Mouse (Mus musculus) embryonic facial prominence, embryonic 13.5 days (tissue): ENCODE measurements around the gene P4htm. TPM values are rescaled to one million over a fixed set of nuclear protein-coding genes. Genes with fewer than 3 reads are reported as not detected.
"Not testable (repeated sequence)": the region's sequence is repeated elsewhere in the genome, so short reads cannot be mapped to it uniquely, and the experiment has no call there.

ENCODE experiments used
- ATAC-seq: fragments of 200-750 bp; cut with Nextera tagmentation; 2 replicates; pipeline ENCODE4 v1.8.0; 2017; ENCODE audit warnings: low read depth; ENCODE audit not compliant: insufficient number of reproducible peaks, insufficient read depth, low FRiP score, low TSS enrichment
- H3K27ac ChIP-seq: fragments of 300-500 bp; sonication (generic); 2 replicates; pipeline ENCODE4 v1.5.1; 2015; ENCODE audit warnings: moderate library complexity, mild to moderate bottlenecking, inconsistent platforms
- H3K27me3 ChIP-seq: fragments of 300-500 bp; sonication (generic); 2 replicates; pipeline ENCODE4 v1.6.1; 2015; ENCODE audit warnings: mild to moderate bottlenecking, inconsistent platforms
- H3K36me3 ChIP-seq: fragments of 300-500 bp; sonication (generic); 2 replicates; pipeline ENCODE4 v1.6.1; 2015; ENCODE audit warnings: mild to moderate bottlenecking, inconsistent platforms
- H3K4me1 ChIP-seq: fragments of 300-500 bp; sonication (generic); 2 replicates; pipeline ENCODE4 v1.6.1; 2015; ENCODE audit warnings: inconsistent platforms
- H3K4me2 ChIP-seq: fragments of 300-500 bp; sonication (generic); 2 replicates; pipeline ENCODE4 v1.6.1; 2015; ENCODE audit warnings: moderate library complexity, mild to moderate bottlenecking, inconsistent platforms
- H3K4me3 ChIP-seq: fragments of 300-500 bp; sonication (generic); 2 replicates; pipeline ENCODE4 v1.5.1; 2015; ENCODE audit warnings: mild to moderate bottlenecking, inconsistent platforms
- H3K9ac ChIP-seq: fragments of 300-500 bp; sonication (generic); 2 replicates; pipeline ENCODE4 v1.6.1; 2015; ENCODE audit warnings: mild to moderate bottlenecking, inconsistent platforms
- H3K9me3 ChIP-seq: fragments of 300-500 bp; sonication (generic); 2 replicates; pipeline ENCODE4 v1.6.1; 2016; ENCODE audit warnings: inconsistent platforms
- WGBS: fragments of 180-500 bp; shearing (Covaris S2); methylation state at CpG from one replicate; pipeline ENCODE4 v1.1.7; 2015; ENCODE audit warnings: mixed read lengths; 5-methylcytosine and 5-hydroxymethylcytosine counted together
- polyA plus RNA-seq: library from polyadenylated mRNA; unstranded; fragments of >200 nt; fragmentation: Nextera tagmentation; extraction: Ambion mirVana; gene quantifications from 2 replicates; pipeline ENCODE4 v1.2.1, GENCODE M21; 2015

Gene P4htm
- polyA plus RNA-seq, 1 experiment from 2014 or later: 9.6 TPM

- H3K36me3 ChIP-seq: peaks cover 98% of the 10 kb centered on the region
- not testable (repeated sequence) for H3K27me3 ChIP-seq, H3K4me2 ChIP-seq, ATAC-seq, H3K4me1 ChIP-seq, H3K27ac ChIP-seq, H3K9me3 ChIP-seq, H3K4me3 ChIP-seq, H3K9ac ChIP-seq
- WGBS: 93% methylated on average over 5 of the region's 5 CpGs
Observed at GRCm38 (mm10) chr9:108607929-108608328, 10.5 kb upstream of the P4htm start.

GRCm38 (mm10) chr9:108601986-108602385 is 4.5 kb upstream of the P4htm start:
- no peak overlapping the region for H3K4me2 ChIP-seq
- no peak for ATAC-seq
- no peaks in the 10 kb centered on the region for H3K27me3 ChIP-seq
- no peak overlapping the region for H3K9ac ChIP-seq
- no peak overlapping the region for H3K4me3 ChIP-seq
- H3K9me3 ChIP-seq: no peaks in the 10 kb centered on the region
- H3K4me1 ChIP-seq: peaks cover under 1% of the 10 kb centered on the region; the same call in 1 of the 2 replicates
- peaks cover 53% of the 10 kb centered on the region for H3K36me3 ChIP-seq
- no peak overlapping the region for H3K27ac ChIP-seq
- WGBS: 83% methylated on average over 4 of the region's 4 CpGs

GRCm38 (mm10) chr9:108600011-108600410 is 2.5 kb upstream of the P4htm start:
- ATAC-seq: no peak
- Histone ChIP-seq H3K9me3 (no peaks in the 10 kb centered on the region), H3K36me3 (peaks cover 36% of the 10 kb centered on the region), H3K27me3 (no peaks in the 10 kb centered on the region), H3K4me2 (no peak overlapping the region), H3K4me3 (no peak overlapping the region), H3K27ac (no peak overlapping the region), H3K9ac (no peak overlapping the region), H3K4me1 (peaks cover 8% of the 10 kb centered on the region; the same call in 1 of the 2 replicates)
- WGBS: 55% methylated on average over 2 of the region's 2 CpGs

- no peaks in the 10 kb centered on the region for H3K27me3 ChIP-seq
- H3K9ac ChIP-seq: no peak overlapping the region
- peaks cover 27% of the 10 kb centered on the region for H3K36me3 ChIP-seq
- H3K4me3 ChIP-seq: no peak overlapping the region
- H3K9me3 ChIP-seq: no peaks in the 10 kb centered on the region
- H3K4me1 ChIP-seq: peaks cover 8% of the 10 kb centered on the region; the same call in 1 of the 2 replicates
- H3K27ac ChIP-seq: no peak overlapping the region
- ATAC-seq: no peak
- no peak overlapping the region for H3K4me2 ChIP-seq
- WGBS: 70% methylated on average over 4 of the region's 4 CpGs
Observed at GRCm38 (mm10) chr9:108599021-108599566, 1.6 kb upstream of the P4htm start.

- no peak for ATAC-seq
- H3K27me3 ChIP-seq: no peaks in the 10 kb centered on the region
- 78% methylated on average over 3 of the region's 3 CpGs for WGBS
Observed at GRCm38 (mm10) chr9:108594354-108594753, 3.1 kb downstream of the P4htm start.

GRCm38 (mm10) chr9:108591462-108591861 is 6.0 kb downstream of the P4htm start:
- no peaks in the 10 kb centered on the region for H3K9me3 ChIP-seq
- ATAC-seq: no peak
- H3K4me3 ChIP-seq: no peak overlapping the region
- no peak overlapping the region for H3K4me2 ChIP-seq
- peaks cover 21% of the 10 kb centered on the region for H3K4me1 ChIP-seq
- H3K9ac ChIP-seq: no peak overlapping the region
- 0 out of 2 replicates have a peak, but pooled peaks cover 3% of the 10 kb centered on the region for H3K36me3 ChIP-seq
- no peak overlapping the region for H3K27ac ChIP-seq
- 86% methylated on average over 4 of the region's 4 CpGs for WGBS
- no peaks in the 10 kb centered on the region for H3K27me3 ChIP-seq

More at GRCm38 (mm10) chr9:108594354-108594753, 3.1 kb downstream of the P4htm start:
- Histone ChIP-seq H3K4me3 (no peak overlapping the region), H3K9me3 (no peaks in the 10 kb centered on the region), H3K4me2 (no peak overlapping the region), H3K4me1 (peaks cover 8% of the 10 kb centered on the region; the same call in 1 of the 2 replicates), H3K27ac (no peak overlapping the region), H3K36me3 (0 out of 2 replicates have a peak, but pooled peaks cover 3% of the 10 kb centered on the region), H3K9ac (no peak overlapping the region)

- Histone ChIP-seq H3K27me3 (no peaks in the 10 kb centered on the region), H3K4me3 (no peak overlapping the region), H3K9me3 (no peaks in the 10 kb centered on the region), H3K9ac (no peak overlapping the region), H3K4me1 (peaks cover 19% of the 10 kb centered on the region), H3K36me3 (0 out of 2 replicates have a peak, but pooled peaks cover 3% of the 10 kb centered on the region), H3K4me2 (no peak overlapping the region), H3K27ac (no peak overlapping the region)
- 71% methylated on average over 5 of the region's 5 CpGs for WGBS
- ATAC-seq: no peak
Observed at GRCm38 (mm10) chr9:108589229-108589628, 8.2 kb downstream of the P4htm start.

- H3K4me3 ChIP-seq: peak overlapping the region; percentile 23
- 3% methylated on average over 14 of the region's 14 CpGs for WGBS
Observed at GRCm38 (mm10) chr9:108587571-108588180, 9.8 kb downstream of the P4htm start.

GRCm38 (mm10) chr9:108579344-108579690 is 18.1 kb downstream of the P4htm start:
- H3K36me3 ChIP-seq: peaks cover 32% of the 10 kb centered on the region
- H3K27ac ChIP-seq: peak overlapping the region; percentile 92
- no peak for ATAC-seq
- peak overlapping the region; percentile 91 for H3K9ac ChIP-seq
- peaks cover 44% of the 10 kb centered on the region for H3K4me1 ChIP-seq
- no peaks in the 10 kb centered on the region for H3K27me3 ChIP-seq
- 65% methylated on average over 5 of the region's 5 CpGs for WGBS
- peak overlapping the region; percentile 86 for H3K4me2 ChIP-seq
- H3K4me3 ChIP-seq: peak overlapping the region; percentile 75
- no peaks in the 10 kb centered on the region for H3K9me3 ChIP-seq

More at GRCm38 (mm10) chr9:108587571-108588180, 9.8 kb downstream of the P4htm start:
- Histone ChIP-seq H3K27me3 (no peaks in the 10 kb centered on the region), H3K4me1 (peaks cover 19% of the 10 kb centered on the region), H3K4me2 (peak overlapping the region; percentile 55), H3K9ac (peak overlapping the region; percentile 60), H3K9me3 (no peaks in the 10 kb centered on the region), H3K36me3 (0 out of 2 replicates have a peak, but pooled peaks cover 2% of the 10 kb centered on the region), H3K27ac (peak overlapping the region; percentile 73)
- ATAC-seq: peak; percentile 80

GRCm38 (mm10) chr9:108578545-108579343 is 18.7 kb downstream of the P4htm start, which contains the start of gene Wdr6:
TSS of gene Wdr6 (minus strand) at chr9:108578739.
- Histone ChIP-seq H3K36me3 (peaks cover 37% of the 10 kb centered on the region), H3K4me2 (peak within 1 kb of the TSS; percentile 86), H3K27ac (peak within 1 kb of the TSS; percentile 92), H3K4me3 (peak within 1 kb of the TSS; percentile 75), H3K4me1 (peaks cover 50% of the 10 kb centered on the region), H3K9ac (peak within 1 kb of the TSS; percentile 91), H3K27me3 (no peaks in the 10 kb centered on the region), H3K9me3 (no peaks in the 10 kb centered on the region)
- peak; percentile 96 for ATAC-seq
- 6% methylated on average over 51 of the region's 51 CpGs for WGBS

GRCm38 (mm10) chr9:108577934-108578544 is 19.4 kb downstream of the P4htm start:
- ATAC-seq: peak; percentile 9; the same call in 1 of the 2 replicates
- H3K27me3 ChIP-seq: no peaks in the 10 kb centered on the region
- under 1% methylated on average over 24 of the region's 24 CpGs for WGBS

More at GRCm38 (mm10) chr9:108577934-108578544, 19.4 kb downstream of the P4htm start:
- Histone ChIP-seq H3K4me2 (peak overlapping the region; percentile 86), H3K4me1 (peaks cover 51% of the 10 kb centered on the region), H3K9me3 (no peaks in the 10 kb centered on the region), H3K36me3 (peaks cover 44% of the 10 kb centered on the region), H3K27ac (peak overlapping the region; percentile 92), H3K9ac (peak overlapping the region; percentile 91), H3K4me3 (peak overlapping the region; percentile 75)
